Mouse (Mus musculus): ENCODE data around the gene 4930519P11Rik. TPM values are rescaled to one million over a fixed set of nuclear protein-coding genes. Genes with fewer than 3 reads are reported as not detected.

Gene 4930519P11Rik
- polyA plus RNA-seq, 1 experiment: not detected

GRCm38 (mm10) chr2:154633039-154633742, 20.0 kb upstream of the 4930519P11Rik start:
- TF ChIP-seq POLR2A (IDR thresholded peaks at IDR 0.05; ENCODE audit: low read depth, low read length) (no peak), CTCF (IDR thresholded peaks at IDR 0.05; ENCODE audit: borderline replicate concordance, insufficient read depth, low read length) (no peak)
- H3K27ac ChIP-seq (ENCODE audit: insufficient read depth, low read length): no peak overlapping the region
- no peak overlapping the region for H3K4me3 ChIP-seq (ENCODE audit: insufficient read depth, low read length)
- no peaks in the 10 kb centered on the region for H3K4me1 ChIP-seq (ENCODE audit: control insufficient read depth, insufficient read depth, low read length)

GRCm38 (mm10) chr2:154632203-154632780, 19.1 kb upstream of the 4930519P11Rik start:
- Histone ChIP-seq H3K27ac (ENCODE audit: insufficient read depth, low read length) (no peak overlapping the region), H3K4me3 (ENCODE audit: insufficient read depth, low read length) (no peak overlapping the region), H3K4me1 (ENCODE audit: control insufficient read depth, insufficient read depth, low read length) (no peaks in the 10 kb centered on the region)
- TF ChIP-seq CTCF (IDR thresholded peaks at IDR 0.05; ENCODE audit: borderline replicate concordance, insufficient read depth, low read length) (no peak), POLR2A (IDR thresholded peaks at IDR 0.05; ENCODE audit: low read depth, low read length) (no peak)

- no peak overlapping the region for H3K27ac ChIP-seq (ENCODE audit: insufficient read depth, low read length)
- TF ChIP-seq CTCF (IDR thresholded peaks at IDR 0.05; ENCODE audit: borderline replicate concordance, insufficient read depth, low read length) (no peak), POLR2A (IDR thresholded peaks at IDR 0.05; ENCODE audit: low read depth, low read length) (no peak)
- no peak overlapping the region for H3K4me3 ChIP-seq (ENCODE audit: insufficient read depth, low read length)
- no peaks in the 10 kb centered on the region for H3K4me1 ChIP-seq (ENCODE audit: control insufficient read depth, insufficient read depth, low read length)
These were observed 17.3 kb upstream of the 4930519P11Rik start for GRCm38 (mm10) chr2:154630531-154630930.

GRCm38 (mm10) chr2:154624137-154624536, 10.9 kb upstream of the 4930519P11Rik start:
- Histone ChIP-seq H3K4me1 (ENCODE audit: control insufficient read depth, insufficient read depth, low read length) (no peaks in the 10 kb centered on the region), H3K27ac (ENCODE audit: insufficient read depth, low read length) (no peak overlapping the region), H3K4me3 (ENCODE audit: insufficient read depth, low read length) (no peak overlapping the region)
- no peak for TF ChIP-seq POLR2A (IDR thresholded peaks at IDR 0.05; ENCODE audit: low read depth, low read length)
- no peak for TF ChIP-seq CTCF (IDR thresholded peaks at IDR 0.05; ENCODE audit: borderline replicate concordance, insufficient read depth, low read length)

GRCm38 (mm10) chr2:154621684-154622083, 8.4 kb upstream of the 4930519P11Rik start:
- TF ChIP-seq CTCF (IDR thresholded peaks at IDR 0.05; ENCODE audit: borderline replicate concordance, insufficient read depth, low read length) (no peak), POLR2A (IDR thresholded peaks at IDR 0.05; ENCODE audit: low read depth, low read length) (no peak)
- H3K27ac ChIP-seq (ENCODE audit: insufficient read depth, low read length): no peak overlapping the region
- no peaks in the 10 kb centered on the region for H3K4me1 ChIP-seq (ENCODE audit: control insufficient read depth, insufficient read depth, low read length)
- H3K4me3 ChIP-seq (ENCODE audit: insufficient read depth, low read length): no peak overlapping the region

- Histone ChIP-seq H3K4me3 (ENCODE audit: insufficient read depth, low read length) (no peak overlapping the region), H3K27ac (ENCODE audit: insufficient read depth, low read length) (no peak overlapping the region), H3K4me1 (ENCODE audit: control insufficient read depth, insufficient read depth, low read length) (no peaks in the 10 kb centered on the region)
- TF ChIP-seq POLR2A (IDR thresholded peaks at IDR 0.05; ENCODE audit: low read depth, low read length): no peak
- TF ChIP-seq CTCF (IDR thresholded peaks at IDR 0.05; ENCODE audit: borderline replicate concordance, insufficient read depth, low read length): no peak
These were observed 3.8 kb upstream of the 4930519P11Rik start for GRCm38 (mm10) chr2:154617061-154617460.

GRCm38 (mm10) chr2:154615674-154616073, 2.4 kb upstream of the 4930519P11Rik start:
- H3K4me3 ChIP-seq (ENCODE audit: insufficient read depth, low read length): no peak overlapping the region
- H3K27ac ChIP-seq (ENCODE audit: insufficient read depth, low read length): no peak overlapping the region
- TF ChIP-seq POLR2A (IDR thresholded peaks at IDR 0.05; ENCODE audit: low read depth, low read length) (no peak), CTCF (IDR thresholded peaks at IDR 0.05; ENCODE audit: borderline replicate concordance, insufficient read depth, low read length) (no peak)
- no peaks in the 10 kb centered on the region for H3K4me1 ChIP-seq (ENCODE audit: control insufficient read depth, insufficient read depth, low read length)

- Histone ChIP-seq H3K4me3 (ENCODE audit: insufficient read depth, low read length) (no peak overlapping the region), H3K4me1 (ENCODE audit: control insufficient read depth, insufficient read depth, low read length) (no peaks in the 10 kb centered on the region), H3K27ac (ENCODE audit: insufficient read depth, low read length) (no peak overlapping the region)
- TF ChIP-seq POLR2A (IDR thresholded peaks at IDR 0.05; ENCODE audit: low read depth, low read length) (no peak), CTCF (IDR thresholded peaks at IDR 0.05; ENCODE audit: borderline replicate concordance, insufficient read depth, low read length) (no peak)
These were observed 1.8 kb upstream of the 4930519P11Rik start for GRCm38 (mm10) chr2:154614841-154615576.

- Histone ChIP-seq H3K4me1 (ENCODE audit: control insufficient read depth, insufficient read depth, low read length) (no peaks in the 10 kb centered on the region), H3K27ac (ENCODE audit: insufficient read depth, low read length) (no peak overlapping the region), H3K4me3 (ENCODE audit: insufficient read depth, low read length) (no peak overlapping the region)
- no peak for TF ChIP-seq POLR2A (IDR thresholded peaks at IDR 0.05; ENCODE audit: low read depth, low read length)
- no peak for TF ChIP-seq CTCF (IDR thresholded peaks at IDR 0.05; ENCODE audit: borderline replicate concordance, insufficient read depth, low read length)
These were observed 4.0 kb downstream of the 4930519P11Rik start for GRCm38 (mm10) chr2:154609050-154609767.
